Mouse (Mus musculus): ENCODE measurements around the gene Myo15b.
A peak's percentile ranks its signal among the peaks of the same experiment; 100 is the strongest.

Myo15b gene

GRCm38 (mm10) chr11:115933747-115934110 lies 75.5 kb downstream of the Myo15b start:
- DNase-seq (ENCODE audit: low read depth, low spot score), result no peak

- peak; percentile 75 for DNase-seq (ENCODE audit: low read depth, low spot score)
These were observed 81.6 kb downstream of the Myo15b start for GRCm38 (mm10) chr11:115939690-115940329.

GRCm38 (mm10) chr11:115941980-115942379 lies 83.8 kb downstream of the Myo15b start:
- no peak for DNase-seq (ENCODE audit: low read depth, low spot score)
